Mouse (Mus musculus) forebrain, embryonic 11.5 days (tissue): Measurements from ENCODE around the gene 4933416C03Rik. TPM values are rescaled to one million over a fixed set of nuclear protein-coding genes. Genes with fewer than 3 reads are reported as not detected.

Source experiments
- polyA plus RNA-seq: library from polyadenylated mRNA; unstranded; fragments of >200 nt; fragmentation: Nextera tagmentation; extraction: Ambion mirVana; gene quantifications from 2 replicates; pipeline ENCODE4 v1.2.1, GENCODE M21; 2014

4933416C03Rik gene
- polyA plus RNA-seq, 1 experiment from 2014 or later: not detected

Other genes with a start within 250 kb of the 4933416C03Rik start
- 0.47 and 0.69 TPM in 2 replicates for gene Ptprr, start 95.7 kb downstream of the 4933416C03Rik start, polyA plus RNA-seq
- 2.9 TPM in 2 replicates for gene Ptprb, start 161.6 kb upstream of the 4933416C03Rik start, polyA plus RNA-seq